Mouse (Mus musculus): ENCODE measurements at regions not wholly inside any gene's neighbourhood (a gene's known extent, or its start where the extent isn't known, plus 50 kb on each side); places are given as distances from the start of the nearest gene placed in this dataset.

GRCm38 (mm10) chr3:57932657-57933539 is 85.0 kb upstream of the Pfn2 start:
- Histone ChIP-seq H3K27ac (ENCODE audit: insufficient read depth, low read length) (no peak overlapping the region), H3K4me1 (ENCODE audit: control insufficient read depth, insufficient read depth, low read length) (no peaks in the 10 kb centered on the region), H3K4me3 (ENCODE audit: insufficient read depth, low read length) (no peak overlapping the region)
- TF ChIP-seq POLR2A (IDR thresholded peaks at IDR 0.05; ENCODE audit: low read depth, low read length): no peak
- no peak for TF ChIP-seq CTCF (IDR thresholded peaks at IDR 0.05; ENCODE audit: borderline replicate concordance, insufficient read depth, low read length)

GRCm38 (mm10) chr3:57935042-57935610 is 87.2 kb upstream of the Pfn2 start:
- TF ChIP-seq CTCF (IDR thresholded peaks at IDR 0.05; ENCODE audit: borderline replicate concordance, insufficient read depth, low read length): no peak
- TF ChIP-seq POLR2A (IDR thresholded peaks at IDR 0.05; ENCODE audit: low read depth, low read length): no peak
- Histone ChIP-seq H3K4me3 (ENCODE audit: insufficient read depth, low read length) (no peak overlapping the region), H3K4me1 (ENCODE audit: control insufficient read depth, insufficient read depth, low read length) (no peaks in the 10 kb centered on the region; the same call in 1 of the 2 replicates), H3K27ac (ENCODE audit: insufficient read depth, low read length) (no peak overlapping the region)

GRCm38 (mm10) chr3:57940504-57941381 is 92.9 kb upstream of the Pfn2 start:
- TF ChIP-seq POLR2A (IDR thresholded peaks at IDR 0.05; ENCODE audit: low read depth, low read length) (no peak), CTCF (IDR thresholded peaks at IDR 0.05; ENCODE audit: borderline replicate concordance, insufficient read depth, low read length) (no peak)
- no peaks in the 10 kb centered on the region; the same call in none of the 2 replicates for H3K4me1 ChIP-seq (ENCODE audit: control insufficient read depth, insufficient read depth, low read length)
- no peak overlapping the region for H3K27ac ChIP-seq (ENCODE audit: insufficient read depth, low read length)
- no peak overlapping the region for H3K4me3 ChIP-seq (ENCODE audit: insufficient read depth, low read length)

- Histone ChIP-seq H3K4me3 (ENCODE audit: insufficient read depth, low read length) (no peak overlapping the region), H3K27ac (ENCODE audit: insufficient read depth, low read length) (no peak overlapping the region), H3K4me1 (ENCODE audit: control insufficient read depth, insufficient read depth, low read length) (no peaks in the 10 kb centered on the region; the same call in 1 of the 2 replicates)
- no peak for TF ChIP-seq CTCF (IDR thresholded peaks at IDR 0.05; ENCODE audit: borderline replicate concordance, insufficient read depth, low read length)
- no peak for TF ChIP-seq POLR2A (IDR thresholded peaks at IDR 0.05; ENCODE audit: low read depth, low read length)
Observed at GRCm38 (mm10) chr3:57944698-57945097, 96.8 kb upstream of the Pfn2 start.

- no peaks in the 10 kb centered on the region; the same call in 1 of the 2 replicates for H3K4me1 ChIP-seq (ENCODE audit: control insufficient read depth, insufficient read depth, low read length)
- TF ChIP-seq CTCF (IDR thresholded peaks at IDR 0.05; ENCODE audit: borderline replicate concordance, insufficient read depth, low read length): no peak
- no peak for TF ChIP-seq POLR2A (IDR thresholded peaks at IDR 0.05; ENCODE audit: low read depth, low read length)
- no peak overlapping the region for H3K27ac ChIP-seq (ENCODE audit: insufficient read depth, low read length)
- H3K4me3 ChIP-seq (ENCODE audit: insufficient read depth, low read length): no peak overlapping the region
Observed at GRCm38 (mm10) chr3:57945765-57946164, 97.9 kb upstream of the Pfn2 start.

GRCm38 (mm10) chr3:57947331-57947730 is 99.5 kb upstream of the Pfn2 start:
- TF ChIP-seq CTCF (IDR thresholded peaks at IDR 0.05; ENCODE audit: borderline replicate concordance, insufficient read depth, low read length): no peak
- no peak for TF ChIP-seq POLR2A (IDR thresholded peaks at IDR 0.05; ENCODE audit: low read depth, low read length)
- no peaks in the 10 kb centered on the region for H3K4me1 ChIP-seq (ENCODE audit: control insufficient read depth, insufficient read depth, low read length)
- H3K27ac ChIP-seq (ENCODE audit: insufficient read depth, low read length): no peak overlapping the region
- no peak overlapping the region for H3K4me3 ChIP-seq (ENCODE audit: insufficient read depth, low read length)

- H3K4me1 ChIP-seq (ENCODE audit: control insufficient read depth, insufficient read depth, low read length): no peaks in the 10 kb centered on the region
Observed at GRCm38 (mm10) chr3:57948720-57949119, 100.8 kb upstream of the Pfn2 start.

GRCm38 (mm10) chr3:57950431-57951331 is 102.8 kb upstream of the Pfn2 start:
- Histone ChIP-seq H3K4me3 (ENCODE audit: insufficient read depth, low read length) (no peak overlapping the region), H3K4me1 (ENCODE audit: control insufficient read depth, insufficient read depth, low read length) (no peaks in the 10 kb centered on the region), H3K27ac (ENCODE audit: insufficient read depth, low read length) (no peak overlapping the region)
- TF ChIP-seq CTCF (IDR thresholded peaks at IDR 0.05; ENCODE audit: borderline replicate concordance, insufficient read depth, low read length) (no peak), POLR2A (IDR thresholded peaks at IDR 0.05; ENCODE audit: low read depth, low read length) (no peak)

More at GRCm38 (mm10) chr3:57948720-57949119, 100.8 kb upstream of the Pfn2 start:
- TF ChIP-seq POLR2A (IDR thresholded peaks at IDR 0.05; ENCODE audit: low read depth, low read length) (no peak), CTCF (IDR thresholded peaks at IDR 0.05; ENCODE audit: borderline replicate concordance, insufficient read depth, low read length) (no peak)
- Histone ChIP-seq H3K4me3 (ENCODE audit: insufficient read depth, low read length) (no peak overlapping the region), H3K27ac (ENCODE audit: insufficient read depth, low read length) (no peak overlapping the region)
